Mouse (Mus musculus) heart, postnatal 25 days (tissue): ENCODE results near the gene BC107364. TPM values are rescaled to one million over a fixed set of nuclear protein-coding genes. Genes with fewer than 3 reads are reported as not detected.
"Not testable (repeated sequence)": the region's sequence is repeated elsewhere in the genome, so short reads cannot be mapped to it uniquely, and the experiment has no call there.

Experiments
- DNase-seq: peaks from one replicate; pipeline ENCODE4 v3.0.0; 2022; ENCODE audit warnings: low spot score
- intact Hi-C: fragments of 180-260 bp; cut with DNase I; formaldehyde crosslinking; loops from one replicate; pipeline ENCODE4 v1.15.1; 2025
- total RNA-seq, 2 experiments: library from RNA; stranded (reverse); gene quantifications; 2 replicates each; pipeline ENCODE4 v1.2.3; 2021

Gene BC107364
- total RNA-seq, 2 experiments from 2014 or later: not detected

- intact Hi-C loops, DNase-seq: not testable (repeated sequence)
Measured at GRCm38 (mm10) chr3:96387202-96387601, 64.9 kb downstream of the BC107364 start.

Other genes starting within 250 kb of the BC107364 start
- gene Bola1, start 232.6 kb downstream of the BC107364 start, total RNA-seq: 10 to 100 TPM; 19.3 to 22.2 TPM
- gene Hist2h2ab, start 232.4 kb downstream of the BC107364 start, total RNA-seq: 1 to 10 TPM; 3.0 to 3.4 TPM
- 10 to 100 TPM; 30.5 to 34.4 TPM for gene Hist2h2ac, start 231.4 kb downstream of the BC107364 start, total RNA-seq
- gene Hist2h2be, start 231.2 kb downstream of the BC107364 start, total RNA-seq: 10 to 100 TPM; 10.1 to 11.6 TPM
- 10 to 100 TPM in 1 of 2 experiments, 1 to 10 TPM in 1; 9.3 to 10.4 TPM for gene Hist2h3c2, start 213.2 kb downstream of the BC107364 start, total RNA-seq
- gene Hist2h2aa2, start 212.0 kb downstream of the BC107364 start, total RNA-seq: 100 to 1,000 TPM; 232 to 233 TPM
- gene Hist2h2aa1, start 206.8 kb downstream of the BC107364 start, total RNA-seq: 10 to 100 TPM in 1 of 2 experiments, 1 to 10 TPM in 1; 7.7 to 40.9 TPM
- not detected for gene Hist2h3c1, start 205.6 kb downstream of the BC107364 start, total RNA-seq
- gene Hist2h4, start 189.0 kb downstream of the BC107364 start, total RNA-seq: 10 to 100 TPM; 14.4 to 16.9 TPM
- 10 to 100 TPM; 25.8 to 48.9 TPM for gene Hist2h3b, start 183.7 kb downstream of the BC107364 start, total RNA-seq
- 10 to 100 TPM; 47.3 to 58.1 TPM for gene Hist2h2bb, start 182.6 kb downstream of the BC107364 start, total RNA-seq
- 1 to 10 TPM in 1 of 2 experiments, under 1 TPM in 1; 0.94 to 1.1 TPM for gene Fcgr1, start 158.3 kb downstream of the BC107364 start, total RNA-seq
- gene Hfe2, start 72.9 kb upstream of the BC107364 start, total RNA-seq: 100 to 1,000 TPM; 266 to 290 TPM
- gene Txnip, start 105.7 kb upstream of the BC107364 start, total RNA-seq: 100 to 1,000 TPM; 341 to 607 TPM
- gene Gm16253, start 124.7 kb upstream of the BC107364 start, total RNA-seq: 1 to 10 TPM; 1.1 to 2.1 TPM
- gene Polr3gl, start 141.9 kb upstream of the BC107364 start, total RNA-seq: 10 to 100 TPM; 25.2 to 25.9 TPM
- gene Ankrd34a, start 144.3 kb upstream of the BC107364 start, total RNA-seq: 1 to 10 TPM; 1.9 to 2.4 TPM
- gene Lix1l, start 148.8 kb upstream of the BC107364 start, total RNA-seq: 10 to 100 TPM; 25.4 to 27.2 TPM
- 10 to 100 TPM; 27.9 to 34.1 TPM for gene Rbm8a, start 177.6 kb upstream of the BC107364 start, total RNA-seq
- 10 to 100 TPM; 30.2 to 32.6 TPM for gene Pex11b, start 183.1 kb upstream of the BC107364 start, total RNA-seq
- under 1 TPM; 0.14 to 0.16 TPM for gene Gm42957, start 183.2 kb upstream of the BC107364 start, total RNA-seq
- 1 to 10 TPM in 1 of 2 experiments, under 1 TPM in 1; 0.84 to 1.0 TPM for gene Itga10, start 193.3 kb upstream of the BC107364 start, total RNA-seq
- under 1 TPM; 0.60 to 0.95 TPM for gene Ankrd35, start 217.8 kb upstream of the BC107364 start, total RNA-seq
- gene Pias3, start 244.1 kb upstream of the BC107364 start, total RNA-seq: 10 to 100 TPM; 14.0 to 17.5 TPM